Mouse (Mus musculus) gastrocnemius, adult 2 months (tissue): ENCODE data around the gene Scaf8. TPM values are rescaled to one million over a fixed set of nuclear protein-coding genes. Genes with fewer than 3 reads are reported as not detected.
"Not testable (repeated sequence)": the region's sequence is repeated elsewhere in the genome, so short reads cannot be mapped to it uniquely, and the experiment has no call there.

Source experiments
- DNase-seq: peaks from one replicate; pipeline ENCODE4 v3.0.0; 2022
- H3K27ac ChIP-seq: fragments of 200-600 bp; 2 replicates; pipeline ENCODE4 v1.8.1; 2022; ENCODE audit warnings: mild to moderate bottlenecking
- H3K4me3 ChIP-seq: fragments of 200-600 bp; 2 replicates; pipeline ENCODE4 v1.8.1; 2022; ENCODE audit warnings: mild to moderate bottlenecking, moderate library complexity
- CTCF ChIP-seq: fragments of 200-600 bp; IDR thresholded peaks from 2 replicates; pipeline ENCODE4 v1.8.1; 2022; ENCODE audit warnings: antibody characterized with exemption, mild to moderate bottlenecking, moderate library complexity
- intact Hi-C: fragments of 180-260 bp; cut with DNase I; formaldehyde crosslinking; loops from one replicate; pipeline ENCODE4 v1.15.1; 2025
- total RNA-seq, 2 experiments: library from RNA; stranded (reverse); gene quantifications; 2 replicates each; pipeline ENCODE4 v1.2.3; 2021

The Scaf8 gene
- total RNA-seq, 2 experiments from 2014 or later, result 22.6 to 25.2 TPM

- no peak overlapping the region for H3K27ac ChIP-seq
- no peak for TF ChIP-seq CTCF
- DNase-seq, result no peak
- H3K4me3 ChIP-seq, result peak overlapping the region; percentile 89
- intact Hi-C loops, result loop anchor here (2.0 kb wide), 2 partner anchors 30 to 140 kb away; partner anchors contain the start of gene Scaf8
Observed at GRCm38 (mm10) chr17:3085152-3085551, 29.6 kb upstream of the Scaf8 start.

- Histone ChIP-seq H3K27ac (no peak overlapping the region), H3K4me3 (no peak overlapping the region)
- intact Hi-C loops, result no loop called here
- DNase-seq, result no peak
- no peak for TF ChIP-seq CTCF
Observed at GRCm38 (mm10) chr17:3092682-3093081, 22.1 kb upstream of the Scaf8 start.

- H3K4me3 ChIP-seq, H3K27ac ChIP-seq, DNase-seq, intact Hi-C loops: not testable (repeated sequence)
- TF ChIP-seq CTCF, result peak; percentile 17; the same call in 1 of the 2 replicates
Observed at GRCm38 (mm10) chr17:3099273-3099672, 15.5 kb upstream of the Scaf8 start.

GRCm38 (mm10) chr17:3102336-3103165 is 12.2 kb upstream of the Scaf8 start:
- peak overlapping the region; percentile 66 for H3K27ac ChIP-seq
- peak overlapping the region; percentile 64 for H3K4me3 ChIP-seq
- intact Hi-C loops, result no loop called here
- DNase-seq, result peak; percentile 82
- TF ChIP-seq CTCF, result no peak

- DNase-seq, result no peak
- Histone ChIP-seq H3K4me3 (no peak overlapping the region), H3K27ac (no peak overlapping the region)
- intact Hi-C loops, result no loop called here
- no peak for TF ChIP-seq CTCF
Observed at GRCm38 (mm10) chr17:3104154-3104931, 10.4 kb upstream of the Scaf8 start.

- Histone ChIP-seq H3K27ac (no peak overlapping the region), H3K4me3 (no peak overlapping the region)
- DNase-seq, result no peak
- no peak for TF ChIP-seq CTCF
- intact Hi-C loops, result no loop called here
Observed at GRCm38 (mm10) chr17:3105022-3105421, 9.8 kb upstream of the Scaf8 start.

GRCm38 (mm10) chr17:3113737-3114357 is 925 bp upstream of the Scaf8 start:
- intact Hi-C loops, result loop anchor here (1.0 to 2.0 kb wide), 2 partner anchors 29 to 110 kb away; no protein-coding TSS in a partner anchor
- H3K27ac ChIP-seq, result peak overlapping the region; percentile 99
- DNase-seq, result no peak
- H3K4me3 ChIP-seq, result peak overlapping the region; percentile 79
- no peak for TF ChIP-seq CTCF

- H3K27ac ChIP-seq, result peak overlapping the region; percentile 99
- intact Hi-C loops, result loop anchor here (1.0 to 2.0 kb wide), 2 partner anchors 30 to 110 kb away; no protein-coding TSS in a partner anchor
- DNase-seq, result peak; percentile 74
- peak overlapping the region; percentile 79 for H3K4me3 ChIP-seq
- TF ChIP-seq CTCF, result no peak
Observed at GRCm38 (mm10) chr17:3114358-3114719, 433 bp upstream of the Scaf8 start.

GRCm38 (mm10) chr17:3115380-3115974 is 705 bp downstream of the Scaf8 start:
- TF ChIP-seq CTCF, result no peak
- peak; percentile 76 for DNase-seq
- H3K4me3 ChIP-seq, result peak overlapping the region; percentile 79
- H3K27ac ChIP-seq, result peak overlapping the region; percentile 99
- intact Hi-C loops, result loop anchor here (2.0 to 5.0 kb wide), 2 partner anchors 31 to 42 kb away; no protein-coding TSS in a partner anchor

GRCm38 (mm10) chr17:3120949-3121348 is 6.2 kb downstream of the Scaf8 start:
- H3K4me3 ChIP-seq, intact Hi-C loops, DNase-seq, H3K27ac ChIP-seq: not testable (repeated sequence)

GRCm38 (mm10) chr17:3123581-3123980 is 8.8 kb downstream of the Scaf8 start:
- H3K4me3 ChIP-seq, DNase-seq, intact Hi-C loops, H3K27ac ChIP-seq: not testable (repeated sequence)

- TF ChIP-seq CTCF, result no peak
- no peak for DNase-seq
- intact Hi-C loops, result no loop called here
- Histone ChIP-seq H3K4me3 (no peak overlapping the region), H3K27ac (no peak overlapping the region)
Observed at GRCm38 (mm10) chr17:3128716-3129115, 13.9 kb downstream of the Scaf8 start.
